Comparison of ENCODE assay signal across 11 mouse cellular contexts in genomic region chr4:56387051-56387450, GRCm38 (mm10).
DNase-seq lines count a peak whose midpoint lies in the region; ATAC-seq lines count a peak whose summit lies in the region.
"Had no signal": no experiment of that assay in that cellular context is flagged by ENCODE, and none has a peak within 500 bp of the region (broad histone marks: within the 10 kb centered on the region; RNA-seq: fewer than 3 reads in every experiment).

No protein-coding gene starts in this region.

- intact Hi-C loops in heart, postnatal 14 days (cut with DNase I), result no loop called here

- ATAC-seq in erythroid progenitor cell, adult 5-6 weeks (replicated peaks; ENCODE audit: low FRiP score, poor library complexity, severe bottlenecking), result no peak
- ATAC-seq: forebrain, embryonic 16.5 days; intestine, postnatal 0 days had no signal

- DNase-seq in gastrocnemius, adult 18-20 months (ENCODE audit: low spot score), result peak; percentile 70
- no peak for DNase-seq in gastrocnemius, postnatal 4 days (ENCODE audit: low spot score in 2 of 2)
- DNase-seq in 3134 (ENCODE audit: extremely low read depth, insufficient read length, low spot score) (peak; percentile 79), adipocyte (ENCODE audit: low spot score) (peak; percentile 85)
- DNase-seq in heart, postnatal 14 days, result peak; percentile 18 to 27
- DNase-seq in testis, postnatal 14 days (ENCODE audit: low spot score), result no peak
- DNase-seq in right cerebral cortex, postnatal 14 days, result no peak
- DNase-seq: kidney, postnatal 4 days had no signal

Comparison
In these comparisons a context has a peak if more than half of its experiments do, and no peak if none do; other contexts are left out.
1. DNase-seq: peak in gastrocnemius, adult 18-20 months (single experiment), 3134 (single experiment), adipocyte (single experiment) and heart, postnatal 14 days (2 of 2); none in gastrocnemius, postnatal 4 days (0 of 2), testis, postnatal 14 days (single experiment) and right cerebral cortex, postnatal 14 days (single experiment).